ENCODE assay signal across 9 mouse cellular contexts in the genomic region with DNA sequence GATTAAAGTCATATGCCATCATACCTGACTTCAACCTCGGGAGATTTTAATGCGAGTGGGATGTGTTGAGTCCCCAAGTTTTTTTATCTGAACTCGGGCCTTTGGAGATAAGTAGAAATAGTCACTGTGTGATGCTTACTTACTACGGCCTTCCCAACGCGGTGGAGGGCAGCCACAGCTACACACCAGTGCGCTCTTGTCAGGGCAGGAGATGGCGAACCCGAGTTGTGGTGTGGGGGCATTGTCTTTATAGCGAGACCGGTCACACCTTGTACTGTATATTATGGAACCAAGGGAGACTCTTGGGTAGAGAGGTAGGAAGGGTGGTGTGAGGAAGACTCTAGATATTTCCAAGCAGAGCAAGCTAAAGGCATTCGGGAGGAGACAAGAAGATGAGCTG. TPM values are rescaled to one million over a fixed set of nuclear protein-coding genes. Genes with fewer than 3 reads are reported as not detected.
A peak's percentile ranks its signal among the peaks of the same experiment; 100 is the strongest.
DNase-seq lines count a peak whose midpoint lies in the region; ATAC-seq and TF ChIP-seq lines count a peak whose summit lies in the region.
"Had no signal": no experiment of that assay in that cellular context is flagged by ENCODE, and none has a peak within 500 bp of the region (broad histone marks: within the 10 kb centered on the region; RNA-seq: fewer than 3 reads in every experiment).

No protein-coding gene starts in this region.

- TF ChIP-seq CTCF in lung, adult 2 months (IDR thresholded peaks at IDR 0.05; ENCODE audit: insufficient read depth, low read length) = no peak

- H3K36me3 ChIP-seq in embryonic facial prominence, embryonic 11.5 days (replicated peaks; ENCODE audit: control insufficient read depth, insufficient read depth, low read depth, low read length) = no peaks in the 10 kb centered on the region; the same call in 1 of the 2 replicates
- peaks cover 10% of the 10 kb centered on the region for H3K36me3 ChIP-seq in intestine, embryonic 15.5 days
- H3K36me3 ChIP-seq in neural tube, embryonic 14.5 days (ENCODE audit: control insufficient read depth, insufficient read depth, low read length) = peaks cover 16% of the 10 kb centered on the region; the same call in 1 of the 2 replicates

- peak overlapping the region; percentile 69 for H3K4me2 ChIP-seq in embryonic facial prominence, embryonic 11.5 days (ENCODE audit: low read depth, low read length)
- peak overlapping the region; percentile 69 for H3K4me2 ChIP-seq in intestine, embryonic 15.5 days (replicated peaks)
- H3K4me2 ChIP-seq in neural tube, embryonic 14.5 days (ENCODE audit: low read depth, low read length) = peak overlapping the region; percentile 88

- H3K9ac ChIP-seq in embryonic facial prominence, embryonic 11.5 days (replicated peaks; ENCODE audit: low read length) = peak overlapping the region; percentile 80
- H3K9ac ChIP-seq in intestine, embryonic 15.5 days = peak overlapping the region; percentile 90
- H3K9ac ChIP-seq in neural tube, embryonic 14.5 days (replicated peaks; ENCODE audit: low read depth, low read length) = peak overlapping the region; percentile 74

- peak overlapping the region; percentile 15 for H3K4me3 ChIP-seq in lung, adult 2 months (replicated peaks; ENCODE audit: extremely low read depth, low read depth, low read length)
- H3K4me3 ChIP-seq in embryonic facial prominence, embryonic 11.5 days (ENCODE audit: low read depth, low read length) = peak overlapping the region; percentile 68
- peak overlapping the region; percentile 68 for H3K4me3 ChIP-seq in intestine, embryonic 15.5 days (replicated peaks)
- H3K4me3 ChIP-seq in neural tube, embryonic 14.5 days (ENCODE audit: low read depth, low read length) = peak overlapping the region; percentile 72

- peaks cover 7% of the 10 kb centered on the region for H3K4me1 ChIP-seq in lung, adult 2 months (ENCODE audit: control insufficient read depth, insufficient read depth, low read length)
- H3K4me1 ChIP-seq in embryonic facial prominence, embryonic 11.5 days (ENCODE audit: control insufficient read depth, insufficient read depth, low read length) = no peaks in the 10 kb centered on the region
- H3K4me1 ChIP-seq in intestine, embryonic 15.5 days (replicated peaks) = peaks cover 16% of the 10 kb centered on the region
- peaks cover 13% of the 10 kb centered on the region; the same call in 1 of the 2 replicates for H3K4me1 ChIP-seq in neural tube, embryonic 14.5 days (ENCODE audit: control insufficient read depth, insufficient read depth, low read length)

- no peaks in the 10 kb centered on the region for H3K27me3 ChIP-seq in embryonic facial prominence, embryonic 11.5 days (ENCODE audit: control insufficient read depth, insufficient read depth, low read length)
- H3K27me3 ChIP-seq in intestine, embryonic 15.5 days (replicated peaks) = no peaks in the 10 kb centered on the region
- no peaks in the 10 kb centered on the region for H3K27me3 ChIP-seq in neural tube, embryonic 14.5 days (ENCODE audit: control insufficient read depth, insufficient read depth, low read length)

- TF ChIP-seq POLR2A in lung, adult 2 months (IDR thresholded peaks at IDR 0.05; ENCODE audit: borderline replicate concordance, extremely low read depth, low read depth, low read length) = no peak

- DNase-seq in lung, adult 2 months = no peak
- no peak for DNase-seq in lung, postnatal 25 days (ENCODE audit: low spot score)
- DNase-seq in embryonic facial prominence, embryonic 11.5 days (ENCODE audit: low spot score) = no peak
- DNase-seq in layer of hippocampus, adult 11-12 months (ENCODE audit: low spot score) = no peak
- DNase-seq in frontal cortex, postnatal 25 days (ENCODE audit: low spot score in 2 of 2) = no peak
- no peak for DNase-seq in thymus, postnatal 25 days
- DNase-seq: cerebellum, adult 9-10 months had no signal

- 15% methylated on average over 12 of the region's 12 CpGs for WGBS in lung, adult 2 months
- 19% methylated on average over 12 of the region's 12 CpGs for WGBS in embryonic facial prominence, embryonic 11.5 days
- 16% methylated on average over 12 of the region's 12 CpGs for WGBS in intestine, embryonic 15.5 days
- 22% methylated on average over 12 of the region's 12 CpGs for whole genome bisulfite sequencing in neural tube, embryonic 14.5 days

- H3K9me3 ChIP-seq in embryonic facial prominence, embryonic 11.5 days (replicated peaks; ENCODE audit: control insufficient read depth, low read length) = no peaks in the 10 kb centered on the region
- H3K9me3 ChIP-seq in intestine, embryonic 15.5 days = no peaks in the 10 kb centered on the region
- no peaks in the 10 kb centered on the region for H3K9me3 ChIP-seq in neural tube, embryonic 14.5 days (ENCODE audit: control insufficient read depth, low read length)

- H3K27ac ChIP-seq in embryonic facial prominence, embryonic 11.5 days (replicated peaks; ENCODE audit: low read depth, low read length) = no peak overlapping the region
- H3K27ac ChIP-seq in intestine, embryonic 15.5 days = no peak overlapping the region; the same call in 1 of the 2 replicates
- no peak overlapping the region for H3K27ac ChIP-seq in neural tube, embryonic 14.5 days (ENCODE audit: low read depth, low read length)

- no peak for ATAC-seq in embryonic facial prominence, embryonic 11.5 days (replicated peaks; ENCODE audit: insufficient number of reproducible peaks, low FRiP score, low TSS enrichment, low read depth)
- no peak for ATAC-seq in intestine, embryonic 15.5 days
- ATAC-seq in neural tube, embryonic 14.5 days (ENCODE audit: low read depth) = no peak

RNA-seq across cellular contexts. Expression of a gene that starts 1.2 kb away (rescaled TPM):
- 6.1 and 8.1 TPM in 2 replicates for polyA plus RNA-seq in lung, adult 2 months (2012; rRNA removed)
- polyA plus RNA-seq in embryonic facial prominence, embryonic 11.5 days (2014; fragmentation: Nextera tagmentation; extraction: Ambion mirVana) = 391 and 429 TPM in 2 replicates
- 424 and 451 TPM in 2 replicates for polyA plus RNA-seq in intestine, embryonic 15.5 days (2015; fragmentation: Nextera tagmentation; extraction: Ambion mirVana)
- 165 and 194 TPM in 2 replicates for polyA plus RNA-seq in neural tube, embryonic 14.5 days (2014; fragmentation: Nextera tagmentation; extraction: Ambion mirVana)

RNA-seq across cellular contexts. Expression of a gene that starts 57.8 kb away (rescaled TPM):
- 13.7 and 16.4 TPM in 2 replicates for polyA plus RNA-seq in lung, adult 2 months (2012; rRNA removed)
- 5.1 and 6.1 TPM in 2 replicates for polyA plus RNA-seq in embryonic facial prominence, embryonic 11.5 days (2014; fragmentation: Nextera tagmentation; extraction: Ambion mirVana)
- polyA plus RNA-seq in intestine, embryonic 15.5 days (2015; fragmentation: Nextera tagmentation; extraction: Ambion mirVana) = 6.6 and 7.2 TPM in 2 replicates
- polyA plus RNA-seq in neural tube, embryonic 14.5 days (2014; fragmentation: Nextera tagmentation; extraction: Ambion mirVana) = 5.0 and 6.8 TPM in 2 replicates

Comparison
In these comparisons a context has a peak if more than half of its experiments do, and no peak if none do; other contexts are left out.
1. H3K4me3 ChIP-seq: peak in every context shown above with its lines; median percentile 72 in neural tube, embryonic 14.5 days; 68 in embryonic facial prominence, embryonic 11.5 days; 68 in intestine, embryonic 15.5 days; 15 in lung, adult 2 months.
2. RNA of a gene that starts 1.2 kb away (polyA plus RNA-seq): 424 to 451 TPM in intestine, embryonic 15.5 days, 391 to 429 TPM in embryonic facial prominence, embryonic 11.5 days and 165 to 194 TPM in neural tube, embryonic 14.5 days; 6.1 to 8.1 TPM in lung, adult 2 months; every median in the first group is over 10 times any median in the second.
3. Peak in every context shown above with its lines, with median percentiles within 50 percentile points of each other: H3K4me2 ChIP-seq and H3K9ac ChIP-seq.